Mouse (Mus musculus) liver (tissue): ENCODE data around the gene Abca13.

Source experiments
- DNase-seq: peaks from one replicate; pipeline ENCODE4 v3.0.0-alpha.2; 2020; ENCODE audit warnings: mixed read lengths

Gene Abca13

GRCm38 (mm10) chr11:9536811-9537210 is 345.1 kb downstream of the Abca13 start:
- DNase-seq: no peak

GRCm38 (mm10) chr11:9538328-9538727 is 346.6 kb downstream of the Abca13 start:
- no peak for DNase-seq

- no peak for DNase-seq
Measured at GRCm38 (mm10) chr11:9560026-9560425, 368.3 kb downstream of the Abca13 start.

- no peak for DNase-seq
Measured at GRCm38 (mm10) chr11:9568302-9568701, 376.6 kb downstream of the Abca13 start.

DNA sequence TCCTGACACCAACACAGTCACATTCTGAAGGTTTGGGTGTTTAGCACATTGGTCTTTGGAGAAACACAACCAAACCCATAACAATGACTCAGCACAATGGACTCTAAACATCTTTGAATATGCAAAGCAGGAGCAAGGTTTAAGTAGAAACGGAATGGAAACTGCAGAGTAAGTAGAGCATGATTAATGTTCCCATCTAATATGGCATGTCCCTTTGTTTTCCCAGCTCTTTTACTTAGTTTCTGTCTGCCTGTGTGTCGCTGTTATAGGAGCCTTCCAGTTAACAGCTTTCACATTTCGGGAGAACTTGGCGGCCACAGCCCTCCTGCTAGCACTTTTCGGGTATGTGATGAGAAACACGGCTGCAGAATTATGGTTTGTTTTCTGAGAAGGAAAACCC is 378.6 kb downstream of the Abca13 start:
- DNase-seq: no peak

GRCm38 (mm10) chr11:9574894-9575293 is 383.2 kb downstream of the Abca13 start:
- no peak for DNase-seq

- no peak for DNase-seq
Measured at GRCm38 (mm10) chr11:9591757-9592316, 400.1 kb downstream of the Abca13 start.

- no peak for DNase-seq
Measured at GRCm38 (mm10) chr11:9597299-9597698, 405.6 kb downstream of the Abca13 start.

DNA sequence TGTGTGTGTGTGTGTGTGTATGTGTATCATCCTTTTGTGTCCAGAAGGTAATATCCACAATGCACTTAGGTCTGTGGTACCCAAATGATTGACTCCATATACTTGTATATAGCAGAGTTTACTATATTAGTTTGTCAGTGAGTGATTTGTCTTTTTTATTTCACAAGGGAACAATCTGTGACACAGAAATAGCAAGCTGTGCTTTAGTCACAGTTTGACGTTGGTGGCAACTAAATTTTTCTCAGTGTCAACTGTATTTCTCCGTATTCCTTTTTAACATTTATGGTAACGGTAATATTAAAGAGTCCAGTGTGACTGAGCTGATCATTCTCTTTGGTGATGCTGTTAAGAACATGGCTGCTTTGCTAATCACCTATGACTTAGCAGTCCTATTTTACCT is 409.4 kb downstream of the Abca13 start:
- DNase-seq: no peak

- DNase-seq: no peak
Measured at GRCm38 (mm10) chr11:9602137-9602536, 410.4 kb downstream of the Abca13 start.

GRCm38 (mm10) chr11:9608249-9608648 is 416.5 kb downstream of the Abca13 start:
- no peak for DNase-seq

- no peak for DNase-seq
Measured at GRCm38 (mm10) chr11:9609075-9609474, 417.3 kb downstream of the Abca13 start.

- DNase-seq: no peak
Measured at GRCm38 (mm10) chr11:9616133-9616532, 424.4 kb downstream of the Abca13 start.

GRCm38 (mm10) chr11:9616665-9617064 is 424.9 kb downstream of the Abca13 start:
- no peak for DNase-seq

GRCm38 (mm10) chr11:9619986-9620385 is 428.2 kb downstream of the Abca13 start:
- no peak for DNase-seq

DNA sequence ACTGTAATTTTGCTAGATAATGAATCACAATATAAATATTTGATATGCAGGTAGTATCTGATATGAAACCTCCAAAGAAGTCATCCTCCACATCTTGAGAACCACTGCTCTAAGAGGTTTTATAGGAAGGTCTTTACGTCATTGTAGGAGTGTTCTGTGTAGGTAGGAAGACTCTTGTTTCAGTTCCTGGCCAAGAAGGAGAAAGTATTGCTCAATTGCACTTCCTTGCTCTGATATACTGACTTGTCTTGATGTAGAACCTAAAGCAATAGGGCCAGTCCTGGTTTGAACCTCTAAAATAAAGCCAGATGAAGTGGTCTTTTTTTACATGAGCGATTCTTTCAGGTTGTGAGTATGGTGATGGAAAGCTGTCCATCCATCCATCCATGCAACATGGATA is 431.1 kb downstream of the Abca13 start:
- DNase-seq: no peak

- DNase-seq: no peak
Measured at GRCm38 (mm10) chr11:9624753-9625152, 433.0 kb downstream of the Abca13 start.

DNA sequence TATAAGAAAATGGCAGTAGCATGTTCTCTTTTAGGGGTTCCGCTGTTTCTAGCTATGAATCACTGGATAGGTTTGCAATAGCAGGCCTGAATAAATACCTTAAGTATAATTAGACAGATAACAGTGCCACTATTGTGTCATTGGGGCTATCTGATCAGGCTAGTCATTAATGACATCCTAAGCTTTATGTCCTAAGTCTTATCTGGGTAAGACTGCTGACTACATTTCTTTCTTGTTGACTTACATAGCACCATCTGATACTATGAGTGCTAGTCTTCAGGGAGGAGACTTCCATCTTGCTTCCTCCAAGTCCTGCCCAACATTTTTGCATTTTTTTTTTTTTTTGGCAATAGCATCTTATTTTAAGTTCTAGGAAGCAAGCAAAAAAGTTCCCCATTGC is 434.1 kb downstream of the Abca13 start:
- no peak for DNase-seq

DNA sequence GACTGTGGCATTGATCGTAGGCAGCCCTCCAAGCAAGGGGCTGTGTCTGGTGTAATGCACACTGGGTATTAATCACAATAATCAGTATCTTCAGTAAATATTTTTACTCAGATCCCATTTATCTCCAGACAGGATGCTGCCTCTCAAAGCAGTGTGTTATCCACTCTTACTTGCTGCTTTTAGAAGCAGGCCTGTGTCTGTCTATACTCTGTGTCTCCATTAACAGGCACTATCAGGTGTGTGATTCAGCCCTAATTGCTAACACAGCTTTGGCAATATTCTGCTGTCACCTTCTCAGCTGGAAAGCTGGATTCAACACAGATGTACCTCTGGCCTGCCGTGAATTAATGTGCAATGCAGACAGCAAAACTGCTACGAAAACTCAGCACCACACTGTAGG is 455.5 kb downstream of the Abca13 start:
- DNase-seq: no peak

DNA sequence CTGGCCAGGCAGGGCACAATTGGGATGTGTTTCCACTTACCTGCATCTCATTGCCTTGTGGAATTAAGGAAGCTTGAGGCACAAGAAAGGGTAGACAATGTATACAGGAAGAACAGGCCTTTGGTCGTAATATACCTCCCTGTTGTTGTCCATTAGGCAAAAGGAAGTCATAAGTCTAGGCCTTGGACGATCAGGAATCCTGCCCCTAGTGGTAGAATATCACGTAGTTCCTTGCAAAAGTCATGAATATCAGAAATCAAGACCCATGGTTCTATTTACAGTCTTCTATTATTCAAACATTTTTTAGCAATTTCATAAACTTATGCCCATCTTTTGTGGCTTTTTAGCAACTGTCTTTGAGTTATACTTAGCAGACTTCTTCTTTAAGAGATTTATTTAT is 456.2 kb downstream of the Abca13 start:
- DNase-seq: no peak

DNA sequence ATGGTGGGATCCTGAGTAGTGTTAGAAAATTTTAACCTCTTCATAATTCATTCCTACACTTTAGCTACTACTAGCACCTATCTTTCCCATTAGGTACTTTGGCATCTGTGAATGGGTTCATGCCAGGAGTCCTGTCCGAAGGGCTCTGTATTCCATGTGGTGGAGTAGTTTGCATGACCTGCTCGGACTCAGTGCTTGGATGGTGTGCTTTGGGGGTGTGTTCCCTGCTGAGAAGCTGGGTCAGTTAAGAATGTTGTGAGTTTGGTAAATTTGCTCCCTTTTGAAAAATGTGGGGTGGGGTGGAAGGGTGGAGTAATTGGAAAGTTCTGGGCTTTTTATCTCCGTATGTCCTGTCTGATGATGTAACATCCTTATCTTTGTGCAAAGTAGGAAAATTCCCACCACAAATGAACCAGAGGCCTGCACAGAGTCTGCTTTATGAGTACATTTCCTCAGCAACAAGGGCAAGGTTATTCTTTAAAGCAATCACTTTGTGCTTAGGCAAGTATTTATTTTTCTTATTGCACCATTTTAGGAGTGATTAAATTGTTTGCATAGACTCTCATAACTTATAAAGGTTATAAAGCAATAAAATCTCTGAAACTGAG is 475.0 kb downstream of the Abca13 start:
- DNase-seq: no peak

GRCm38 (mm10) chr11:9669430-9669829 is 477.7 kb downstream of the Abca13 start:
- DNase-seq: no peak

GRCm38 (mm10) chr11:9684952-9685351 is 493.2 kb downstream of the Abca13 start:
- DNase-seq: no peak

DNA sequence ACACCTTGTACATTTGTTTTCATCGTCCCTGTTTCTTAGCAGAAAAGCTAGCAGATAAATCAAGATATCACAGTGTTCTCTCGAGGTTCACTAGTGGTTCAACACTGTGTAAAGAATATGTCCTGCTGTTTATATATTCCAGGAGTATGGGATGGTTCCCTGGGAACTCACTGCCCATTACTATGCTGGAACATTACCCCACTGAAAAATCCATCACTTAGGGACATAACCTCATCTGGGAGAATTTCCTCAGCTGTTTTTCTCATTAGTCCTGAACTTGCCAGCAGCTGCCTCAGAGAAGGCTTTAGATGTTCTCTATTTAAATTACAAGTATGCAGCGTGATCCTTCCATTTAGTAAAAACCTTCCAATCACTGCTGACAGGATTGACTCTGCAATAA is 513.4 kb downstream of the Abca13 start:
- no peak for DNase-seq

GRCm38 (mm10) chr11:9727810-9728490 is 536.2 kb downstream of the Abca13 start:
- no peak for DNase-seq
